Mouse (Mus musculus) frontal cortex, postnatal 25 days (tissue): ENCODE results near the gene Ankfn1.

Experiments
- DNase-seq, 2 experiments: peaks; one replicate each; pipeline ENCODE4 v3.0.0; 2022; ENCODE audit warnings: low spot score in 2 of 2

Gene Ankfn1

GRCm38 (mm10) chr11:89465381-89465780 lies 312.1 kb downstream of the Ankfn1 start:
- no peak for DNase-seq

DNA sequence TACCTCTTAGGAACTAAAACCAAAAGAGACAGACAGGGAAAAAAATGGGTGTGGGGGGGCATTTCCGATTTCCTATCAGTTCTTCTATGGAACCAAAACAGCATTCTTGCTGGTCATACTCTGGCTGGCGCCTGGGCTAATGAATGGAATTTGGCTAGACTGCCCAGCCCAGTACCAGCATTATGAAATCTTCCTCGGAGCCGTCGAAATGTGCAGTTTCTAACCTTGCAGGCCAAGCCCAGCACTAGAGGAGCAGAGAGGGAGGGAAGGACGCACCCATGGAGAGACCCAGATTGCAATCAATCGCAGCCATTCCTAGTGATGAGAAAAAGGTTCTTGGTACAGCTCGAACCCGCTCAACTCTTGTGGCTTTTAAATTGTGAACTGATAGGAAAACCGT lies 315.2 kb downstream of the Ankfn1 start:
- no peak for DNase-seq

DNA sequence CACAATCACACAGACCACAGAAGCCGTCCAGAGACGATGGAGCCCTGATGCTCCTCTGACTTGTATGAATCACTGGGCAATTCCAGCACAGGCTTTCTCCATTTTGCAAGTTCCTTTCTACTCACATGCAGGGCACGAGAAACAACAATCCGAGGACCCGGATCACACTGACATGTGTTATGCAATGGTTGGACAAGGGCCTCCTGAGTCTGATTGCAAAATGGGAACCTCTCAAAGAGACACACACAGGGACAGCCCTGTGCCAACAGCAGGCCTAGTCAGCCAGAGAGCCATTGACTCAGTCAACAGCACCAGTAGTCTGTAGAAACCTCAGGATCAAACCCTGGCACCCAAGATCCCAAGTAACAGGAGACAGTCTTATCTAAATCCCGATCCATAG lies 318.0 kb downstream of the Ankfn1 start:
- DNase-seq: no peak

DNA sequence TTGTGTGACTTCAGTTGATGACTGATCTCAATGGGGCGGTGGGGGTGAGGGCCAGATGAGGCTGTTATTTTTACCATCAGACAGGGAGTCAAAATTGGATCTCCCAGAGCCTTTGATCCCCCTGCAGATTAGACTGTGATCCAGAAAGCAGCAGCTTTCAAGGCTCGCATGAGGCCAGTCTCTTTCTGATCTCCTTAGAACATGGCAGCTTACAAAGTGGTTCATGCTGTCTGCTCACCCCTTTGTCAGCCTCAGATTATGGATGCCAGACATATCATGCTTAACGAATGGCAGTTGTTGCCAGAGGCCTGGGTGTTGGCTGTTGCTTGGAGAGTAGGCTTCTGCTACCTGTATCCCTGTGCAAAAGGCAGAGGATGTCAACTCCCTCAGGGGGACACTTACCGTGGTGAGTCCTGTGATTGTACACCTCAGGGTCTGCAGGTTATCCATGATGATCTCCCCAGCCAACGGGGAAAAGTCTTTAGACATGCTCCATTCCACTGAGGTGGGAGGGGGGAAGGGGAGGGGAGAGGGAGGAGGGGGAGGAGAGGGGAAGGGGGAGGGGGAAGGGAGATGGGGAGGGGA lies 321.7 kb downstream of the Ankfn1 start:
- DNase-seq: no peak

- no peak for DNase-seq
Measured at GRCm38 (mm10) chr11:89454702-89455101, 322.8 kb downstream of the Ankfn1 start.

- DNase-seq: no peak
Measured at GRCm38 (mm10) chr11:89452862-89453261, 324.6 kb downstream of the Ankfn1 start.

DNA sequence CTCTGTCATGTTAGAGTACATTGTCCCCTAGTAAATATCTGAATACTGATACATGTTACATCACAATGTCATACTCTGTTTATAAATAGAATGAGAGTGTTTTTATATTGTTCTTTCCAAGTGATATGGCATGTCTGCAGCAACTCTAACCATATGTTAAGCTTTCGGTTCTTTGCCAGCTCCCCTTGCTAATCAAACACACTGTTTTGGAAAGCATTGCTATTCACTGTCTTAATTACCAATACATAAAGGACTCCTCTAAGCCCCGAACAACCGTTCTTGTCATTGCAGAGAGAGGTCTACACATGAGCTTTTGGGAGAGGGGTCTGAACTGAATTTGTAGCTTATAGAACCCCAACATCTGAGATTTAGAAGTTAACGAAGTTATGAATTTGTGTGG lies 327.0 kb downstream of the Ankfn1 start:
- DNase-seq: no peak

DNA sequence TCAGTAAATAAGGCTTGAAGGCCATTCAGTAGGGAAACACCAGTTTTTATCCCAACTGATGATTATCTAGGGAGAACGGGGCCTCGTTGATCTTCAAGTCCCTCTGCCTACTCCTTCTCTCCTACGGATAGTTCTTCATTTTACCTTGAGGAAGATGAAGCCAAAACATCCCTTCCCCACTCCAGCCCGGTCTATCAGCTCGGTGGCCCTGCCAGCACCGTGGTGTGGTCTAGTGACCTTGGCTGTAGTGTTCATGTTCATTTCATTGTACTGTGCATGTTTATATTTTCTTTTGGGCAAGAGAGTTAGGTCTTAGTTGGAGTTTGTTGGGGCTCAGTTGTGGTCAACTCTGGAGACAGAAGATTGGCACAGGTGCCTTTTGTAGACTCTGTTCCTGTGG lies 328.5 kb downstream of the Ankfn1 start:
- no peak for DNase-seq

DNA sequence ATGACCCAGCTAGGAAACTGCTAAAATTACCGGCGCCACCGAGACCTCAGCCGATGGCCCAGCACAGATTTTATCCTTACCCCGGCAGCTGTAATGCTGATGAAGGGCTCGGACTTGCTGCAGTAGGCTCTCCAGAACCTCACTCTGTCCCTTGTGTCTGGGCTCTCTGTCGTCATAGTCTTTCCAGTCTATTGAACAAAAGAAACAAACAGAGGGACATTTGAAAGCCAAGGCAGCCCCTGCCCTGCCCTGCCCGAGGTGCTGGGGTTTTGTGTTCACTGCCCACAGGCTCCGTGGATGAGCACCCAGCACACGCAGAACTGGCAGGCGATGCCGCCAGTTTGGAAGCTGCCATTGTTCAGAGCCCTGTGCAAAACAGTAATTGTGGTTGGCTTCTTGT lies 330.0 kb downstream of the Ankfn1 start:
- DNase-seq: no peak

DNA sequence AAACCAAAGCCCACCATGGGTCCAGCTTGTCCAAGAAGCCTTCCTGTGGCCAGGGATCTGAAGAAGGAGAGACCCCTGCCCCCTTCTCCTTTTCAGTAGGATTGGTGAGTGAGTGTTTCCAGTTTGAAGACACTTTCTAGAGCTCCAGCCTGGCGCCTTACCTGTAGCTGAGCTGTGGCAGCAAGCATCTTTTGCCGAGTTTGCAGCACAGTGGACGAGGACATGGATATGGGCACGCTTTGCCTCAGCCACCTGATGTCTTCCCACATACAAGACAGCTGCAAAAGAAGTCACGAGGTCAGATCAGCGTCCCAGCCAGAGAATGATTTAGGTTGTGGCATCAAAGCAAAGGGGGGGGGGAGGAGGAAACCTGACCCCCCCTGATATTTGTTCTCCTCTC lies 336.9 kb downstream of the Ankfn1 start:
- no peak for DNase-seq

- DNase-seq: no peak
Measured at GRCm38 (mm10) chr11:89424358-89424757, 353.1 kb downstream of the Ankfn1 start.

GRCm38 (mm10) chr11:89422637-89423036 lies 354.8 kb downstream of the Ankfn1 start:
- no peak for DNase-seq

DNA sequence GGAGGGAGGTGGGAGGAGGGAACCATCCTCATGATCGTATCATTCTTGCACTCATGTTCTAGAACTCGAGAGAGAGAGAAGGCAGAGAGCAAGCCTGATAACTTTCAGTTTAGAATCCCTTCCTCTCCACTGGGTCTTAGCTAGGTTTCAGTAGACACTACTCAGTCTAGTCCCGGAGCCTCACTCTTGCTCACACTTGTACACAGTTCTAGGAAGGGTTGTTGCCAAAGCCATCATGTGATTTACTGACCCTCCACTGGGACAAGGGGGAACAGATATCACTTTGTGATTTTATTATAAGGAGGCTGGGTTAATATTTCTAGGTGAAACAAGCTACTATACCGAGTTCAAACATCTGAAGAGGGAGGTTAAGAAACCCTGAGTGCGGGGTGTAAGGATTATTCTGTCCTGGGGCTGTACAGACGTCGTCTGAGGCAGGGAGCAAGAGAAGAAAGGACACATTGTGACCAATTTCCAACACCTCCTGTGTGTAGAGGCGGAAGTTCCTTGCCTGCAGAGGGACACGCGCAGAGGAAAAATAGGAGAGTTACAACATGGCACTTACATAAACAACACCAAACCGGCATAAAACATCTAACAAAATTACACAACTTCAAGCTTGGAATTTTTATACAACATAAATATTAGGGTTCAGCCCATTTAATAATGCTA lies 356.6 kb downstream of the Ankfn1 start:
- DNase-seq: no peak

DNA sequence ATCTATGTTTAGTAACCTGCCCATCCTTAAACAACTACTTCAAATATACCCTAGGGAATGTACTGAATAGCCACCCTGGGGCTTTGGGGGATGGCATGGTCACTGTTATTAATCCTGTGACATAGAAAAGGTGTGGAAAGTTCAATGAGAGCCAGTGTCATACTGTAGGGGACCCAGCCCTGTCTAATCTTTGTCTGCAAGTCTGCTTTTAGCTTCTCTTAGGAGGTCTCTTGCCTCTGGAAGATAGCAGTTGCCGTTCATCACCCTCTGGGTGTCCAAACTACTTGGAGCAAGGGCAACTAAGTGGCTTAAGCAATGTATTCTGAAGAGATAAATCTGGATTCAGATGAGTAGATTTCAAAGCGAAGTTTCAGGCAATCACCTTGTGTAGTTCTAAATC lies 357.6 kb downstream of the Ankfn1 start:
- no peak for DNase-seq

DNA sequence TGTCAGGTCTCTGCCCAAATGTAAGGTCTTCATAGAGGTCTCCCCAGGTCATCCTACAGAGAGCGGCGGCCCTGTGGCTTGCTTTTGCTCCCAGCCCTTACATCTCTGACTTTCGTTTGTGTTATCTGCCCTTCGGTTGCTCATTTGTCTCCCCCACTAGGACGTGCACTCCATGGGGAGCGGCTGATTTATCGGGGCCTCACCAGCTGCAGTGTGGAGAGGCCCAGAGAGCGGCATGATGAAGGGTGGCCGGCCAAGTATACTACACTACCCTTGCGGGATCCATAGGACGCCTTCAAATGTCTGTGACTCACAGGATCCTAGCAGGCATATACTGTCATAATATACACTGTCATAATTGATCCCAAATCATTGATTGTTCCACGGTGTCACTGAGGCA lies 358.8 kb downstream of the Ankfn1 start:
- no peak for DNase-seq

DNA sequence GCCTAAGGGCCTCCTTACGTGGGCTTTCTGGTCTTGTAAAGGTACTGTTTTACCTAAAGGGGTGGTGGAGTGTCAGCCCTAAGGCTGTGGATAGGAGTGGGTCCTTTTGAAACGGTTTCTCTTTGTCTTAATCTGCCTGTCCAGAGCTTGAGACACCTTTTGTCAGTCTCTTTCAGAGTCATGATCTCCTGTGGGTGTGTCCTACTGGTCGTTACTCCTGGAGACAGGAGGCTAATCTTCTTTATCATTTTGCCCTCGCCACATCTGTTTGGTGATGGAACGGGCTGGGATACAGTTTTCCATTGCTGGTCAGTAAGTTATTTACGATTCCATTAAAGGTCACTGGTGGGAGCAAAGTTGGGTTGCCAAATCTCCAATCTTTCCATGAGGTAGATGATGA lies 360.7 kb downstream of the Ankfn1 start:
- no peak for DNase-seq

GRCm38 (mm10) chr11:89408774-89409173 lies 368.7 kb downstream of the Ankfn1 start:
- no peak for DNase-seq

DNA sequence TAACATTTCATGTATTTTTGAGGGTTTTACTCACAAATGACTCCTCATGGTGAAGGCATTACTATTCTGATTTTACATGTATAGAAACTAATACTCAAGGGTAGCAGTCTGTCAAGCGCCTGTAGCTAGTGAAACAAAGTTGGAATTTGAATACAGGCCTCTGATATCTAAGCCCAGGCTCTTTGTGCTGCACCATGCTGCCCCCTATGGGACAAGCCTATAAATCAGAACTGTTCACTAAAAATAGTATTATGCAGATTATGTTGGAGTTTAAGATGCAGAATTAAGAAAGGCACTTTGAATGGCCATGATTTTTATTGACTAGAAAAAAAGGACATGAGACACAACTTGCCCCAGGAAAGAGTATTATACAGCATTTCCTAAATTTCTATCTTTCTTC lies 373.0 kb downstream of the Ankfn1 start:
- DNase-seq: no peak

- no peak for DNase-seq
Measured at GRCm38 (mm10) chr11:89403436-89403835, 374.0 kb downstream of the Ankfn1 start.

- DNase-seq: no peak
Measured at GRCm38 (mm10) chr11:89388851-89389250, 388.6 kb downstream of the Ankfn1 start.

- DNase-seq: no peak
Measured at GRCm38 (mm10) chr11:89382634-89383009, 394.8 kb downstream of the Ankfn1 start.

DNA sequence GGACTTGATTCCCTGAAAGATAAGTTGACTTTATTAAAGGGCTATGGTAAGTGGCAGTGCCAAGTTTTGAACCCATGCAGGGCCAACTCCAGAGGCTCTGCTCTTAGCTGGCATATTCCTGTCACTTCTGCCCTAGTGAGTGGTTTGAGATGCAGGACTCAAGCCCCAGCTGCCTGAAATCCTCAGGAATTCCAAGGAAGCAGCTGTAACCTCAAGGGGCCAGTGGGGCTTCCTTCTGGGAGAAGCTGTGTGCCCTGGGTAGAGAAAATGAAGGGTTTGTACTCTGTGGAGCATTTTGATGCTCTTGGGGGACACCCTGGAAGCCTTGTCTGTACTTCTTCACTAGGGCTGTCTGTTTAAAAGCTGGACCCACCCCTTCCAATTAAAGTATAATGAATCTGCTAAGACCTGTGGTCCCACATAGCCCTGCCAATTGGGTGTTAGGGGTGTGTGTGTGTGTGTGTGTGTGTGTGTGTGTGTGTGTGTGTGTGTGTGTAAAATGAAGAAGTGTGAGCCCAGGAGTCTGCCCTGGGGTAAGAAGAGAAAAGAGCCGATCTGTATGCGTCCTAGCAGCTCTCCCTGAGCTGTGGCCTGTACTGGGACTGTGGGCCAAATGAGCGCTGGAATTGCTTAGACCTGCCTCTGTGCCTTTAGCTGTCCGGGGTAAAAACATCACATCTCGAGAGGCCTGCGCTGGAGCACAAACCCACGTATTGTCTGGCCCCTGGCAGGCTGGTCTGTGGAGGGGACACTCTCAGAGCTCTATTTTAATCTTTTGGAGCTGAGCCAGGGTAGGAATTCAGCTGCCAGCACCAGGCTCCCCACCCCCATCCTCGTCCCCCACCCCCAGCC lies 395.4 kb downstream of the Ankfn1 start:
- peak in 1 of 2 experiments; percentile 6 for DNase-seq

DNA sequence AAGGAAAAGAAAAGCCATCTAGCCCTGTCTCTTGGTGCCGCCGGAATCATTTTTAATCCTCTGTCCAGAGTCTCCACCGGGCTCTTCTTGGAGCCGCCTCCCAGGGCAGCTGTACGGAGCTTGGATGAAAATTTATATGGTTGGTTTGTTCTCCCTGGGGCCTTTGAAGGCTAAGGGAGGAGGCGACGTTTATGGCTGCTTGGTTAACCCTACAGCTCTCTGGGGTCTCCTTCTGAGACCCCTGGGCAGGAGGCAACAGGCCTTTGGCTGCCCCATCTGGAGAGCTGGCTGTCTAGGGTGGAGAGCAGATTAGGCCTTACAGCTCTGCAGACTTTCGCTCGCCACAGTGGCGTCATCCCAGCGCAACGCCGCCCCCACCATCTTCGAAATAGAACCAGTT lies 406.5 kb downstream of the Ankfn1 start:
- no peak for DNase-seq
